Mouse (Mus musculus): ENCODE results near the gene Unc93a. TPM values are rescaled to one million over a fixed set of nuclear protein-coding genes. Genes with fewer than 3 reads are reported as not detected.
A peak's percentile ranks its signal among the peaks of the same experiment; 100 is the strongest.
"Not testable (repeated sequence)": the region's sequence is repeated elsewhere in the genome, so short reads cannot be mapped to it uniquely, and the experiment has no call there.

The Unc93a gene
- total RNA-seq (2012; rRNA removed) (0.55 and 0.71 TPM in 2 replicates), total RNA-seq (2014; rRNA removed) (2.2 and 2.7 TPM in 2 replicates), polyA plus RNA-seq (2012; ENCODE audit: insufficient read length, low read depth) (2.0 and 2.4 TPM in 2 replicates)

- in situ Hi-C loops (cut with MboI; ENCODE audit: low pct_ligation_motif_present, low pct_unique_long_range_greater_than_20kb, low sequenced_read_pairs); H3K4me1 ChIP-seq (ENCODE audit: control insufficient read depth in 1 of 2, insufficient read depth in 2 of 2); H3K9ac ChIP-seq (ENCODE audit: insufficient read depth, low read depth); H3K36me3 ChIP-seq (replicated peaks in 1 of 2; ENCODE audit: control insufficient read depth in 1 of 2, insufficient read depth in 1 of 2, low read length in 1 of 2); H3K79me2 ChIP-seq (replicated peaks; ENCODE audit: control insufficient read depth, extremely low read depth, insufficient read depth, poor library complexity, severe bottlenecking); H3K27ac ChIP-seq (ENCODE audit: insufficient read depth, low read depth); dilution Hi-C loops (cut with MboI; ENCODE audit: extremely low pct_ligation_motif_present, extremely low pct_unique_long_range_greater_than_20kb, low sequenced_read_pairs); H3K9me3 ChIP-seq (replicated peaks; ENCODE audit: low read length); H3K27me3 ChIP-seq (replicated peaks); H3K4me3 ChIP-seq (replicated peaks in 1 of 3; ENCODE audit: low read depth in 2 of 3, low read length in 2 of 3, poor library complexity in 1 of 3); H3K4me2 ChIP-seq (ENCODE audit: insufficient read depth, low read depth, poor library complexity, severe bottlenecking); DNase-seq (ENCODE audit: extremely low read depth): not testable (repeated sequence)
Measured at GRCm38 (mm10) chr17:13131710-13132109, at the start of gene Unc93a. TSS of gene Unc93a (minus strand) at chr17:13131810.

- dilution Hi-C loops (cut with MboI; ENCODE audit: extremely low pct_ligation_motif_present, extremely low pct_unique_long_range_greater_than_20kb, low sequenced_read_pairs); H3K9ac ChIP-seq (ENCODE audit: insufficient read depth, low read depth); H3K4me1 ChIP-seq (ENCODE audit: control insufficient read depth in 1 of 2, insufficient read depth in 2 of 2); H3K27me3 ChIP-seq (replicated peaks); H3K4me3 ChIP-seq (replicated peaks in 1 of 3; ENCODE audit: low read depth in 2 of 3, low read length in 2 of 3, poor library complexity in 1 of 3); H3K36me3 ChIP-seq (replicated peaks in 1 of 2; ENCODE audit: control insufficient read depth in 1 of 2, insufficient read depth in 1 of 2, low read length in 1 of 2); H3K79me2 ChIP-seq (replicated peaks; ENCODE audit: control insufficient read depth, extremely low read depth, insufficient read depth, poor library complexity, severe bottlenecking); H3K4me2 ChIP-seq (ENCODE audit: insufficient read depth, low read depth, poor library complexity, severe bottlenecking); H3K9me3 ChIP-seq (replicated peaks; ENCODE audit: low read length); H3K27ac ChIP-seq (ENCODE audit: insufficient read depth, low read depth); in situ Hi-C loops (cut with MboI; ENCODE audit: low pct_ligation_motif_present, low pct_unique_long_range_greater_than_20kb, low sequenced_read_pairs): not testable (repeated sequence)
- 0 out of 2 replicates have a peak, but pooled peaks have one; percentile 18 for TF ChIP-seq MYC (IDR thresholded peaks at IDR 0.05; ENCODE audit: low read depth, low read length)
- DNase-seq (ENCODE audit: extremely low read depth) = peak; percentile 20
Measured at GRCm38 (mm10) chr17:13180491-13180890, 48.9 kb upstream of the Unc93a start.

- H3K27me3 ChIP-seq (replicated peaks); H3K4me3 ChIP-seq (replicated peaks in 1 of 3; ENCODE audit: low read depth in 2 of 3, low read length in 2 of 3, poor library complexity in 1 of 3); DNase-seq (ENCODE audit: extremely low read depth); H3K27ac ChIP-seq (ENCODE audit: insufficient read depth, low read depth); H3K79me2 ChIP-seq (replicated peaks; ENCODE audit: control insufficient read depth, extremely low read depth, insufficient read depth, poor library complexity, severe bottlenecking); H3K36me3 ChIP-seq (replicated peaks in 1 of 2; ENCODE audit: control insufficient read depth in 1 of 2, insufficient read depth in 1 of 2, low read length in 1 of 2); H3K9ac ChIP-seq (ENCODE audit: insufficient read depth, low read depth); H3K4me2 ChIP-seq (ENCODE audit: insufficient read depth, low read depth, poor library complexity, severe bottlenecking); H3K9me3 ChIP-seq (replicated peaks; ENCODE audit: low read length); dilution Hi-C loops (cut with MboI; ENCODE audit: extremely low pct_ligation_motif_present, extremely low pct_unique_long_range_greater_than_20kb, low sequenced_read_pairs); in situ Hi-C loops (cut with MboI; ENCODE audit: low pct_ligation_motif_present, low pct_unique_long_range_greater_than_20kb, low sequenced_read_pairs); H3K4me1 ChIP-seq (ENCODE audit: control insufficient read depth in 1 of 2, insufficient read depth in 2 of 2): not testable (repeated sequence)
Measured at GRCm38 (mm10) chr17:13179021-13179420, 47.4 kb upstream of the Unc93a start.

GRCm38 (mm10) chr17:13177796-13178195, 46.2 kb upstream of the Unc93a start:
- H3K79me2 ChIP-seq (replicated peaks; ENCODE audit: control insufficient read depth, extremely low read depth, insufficient read depth, poor library complexity, severe bottlenecking); H3K9me3 ChIP-seq (replicated peaks; ENCODE audit: low read length); H3K27me3 ChIP-seq (replicated peaks); H3K36me3 ChIP-seq (replicated peaks in 1 of 2; ENCODE audit: control insufficient read depth in 1 of 2, insufficient read depth in 1 of 2, low read length in 1 of 2); DNase-seq (ENCODE audit: extremely low read depth); dilution Hi-C loops (cut with MboI; ENCODE audit: extremely low pct_ligation_motif_present, extremely low pct_unique_long_range_greater_than_20kb, low sequenced_read_pairs); H3K4me1 ChIP-seq (ENCODE audit: control insufficient read depth in 1 of 2, insufficient read depth in 2 of 2); H3K9ac ChIP-seq (ENCODE audit: insufficient read depth, low read depth); H3K4me2 ChIP-seq (ENCODE audit: insufficient read depth, low read depth, poor library complexity, severe bottlenecking); H3K4me3 ChIP-seq (replicated peaks in 1 of 3; ENCODE audit: low read depth in 2 of 3, low read length in 2 of 3, poor library complexity in 1 of 3); in situ Hi-C loops (cut with MboI; ENCODE audit: low pct_ligation_motif_present, low pct_unique_long_range_greater_than_20kb, low sequenced_read_pairs); H3K27ac ChIP-seq (ENCODE audit: insufficient read depth, low read depth): not testable (repeated sequence)

GRCm38 (mm10) chr17:13175609-13176008, 44.0 kb upstream of the Unc93a start:
- H3K4me2 ChIP-seq (ENCODE audit: insufficient read depth, low read depth, poor library complexity, severe bottlenecking); H3K4me1 ChIP-seq (ENCODE audit: control insufficient read depth in 1 of 2, insufficient read depth in 2 of 2); H3K9ac ChIP-seq (ENCODE audit: insufficient read depth, low read depth); H3K9me3 ChIP-seq (replicated peaks; ENCODE audit: low read length); H3K27me3 ChIP-seq (replicated peaks); H3K36me3 ChIP-seq (replicated peaks in 1 of 2; ENCODE audit: control insufficient read depth in 1 of 2, insufficient read depth in 1 of 2, low read length in 1 of 2); DNase-seq (ENCODE audit: extremely low read depth); H3K27ac ChIP-seq (ENCODE audit: insufficient read depth, low read depth); H3K79me2 ChIP-seq (replicated peaks; ENCODE audit: control insufficient read depth, extremely low read depth, insufficient read depth, poor library complexity, severe bottlenecking); dilution Hi-C loops (cut with MboI; ENCODE audit: extremely low pct_ligation_motif_present, extremely low pct_unique_long_range_greater_than_20kb, low sequenced_read_pairs); H3K4me3 ChIP-seq (replicated peaks in 1 of 3; ENCODE audit: low read depth in 2 of 3, low read length in 2 of 3, poor library complexity in 1 of 3); in situ Hi-C loops (cut with MboI; ENCODE audit: low pct_ligation_motif_present, low pct_unique_long_range_greater_than_20kb, low sequenced_read_pairs): not testable (repeated sequence)
